Mouse (Mus musculus): ENCODE results near the gene N4bp2l1. TPM values are rescaled to one million over a fixed set of nuclear protein-coding genes. Genes with fewer than 3 reads are reported as not detected.

The N4bp2l1 gene
- polyA plus RNA-seq, 1 experiment from 2014 or later = 2.6 TPM

DNA sequence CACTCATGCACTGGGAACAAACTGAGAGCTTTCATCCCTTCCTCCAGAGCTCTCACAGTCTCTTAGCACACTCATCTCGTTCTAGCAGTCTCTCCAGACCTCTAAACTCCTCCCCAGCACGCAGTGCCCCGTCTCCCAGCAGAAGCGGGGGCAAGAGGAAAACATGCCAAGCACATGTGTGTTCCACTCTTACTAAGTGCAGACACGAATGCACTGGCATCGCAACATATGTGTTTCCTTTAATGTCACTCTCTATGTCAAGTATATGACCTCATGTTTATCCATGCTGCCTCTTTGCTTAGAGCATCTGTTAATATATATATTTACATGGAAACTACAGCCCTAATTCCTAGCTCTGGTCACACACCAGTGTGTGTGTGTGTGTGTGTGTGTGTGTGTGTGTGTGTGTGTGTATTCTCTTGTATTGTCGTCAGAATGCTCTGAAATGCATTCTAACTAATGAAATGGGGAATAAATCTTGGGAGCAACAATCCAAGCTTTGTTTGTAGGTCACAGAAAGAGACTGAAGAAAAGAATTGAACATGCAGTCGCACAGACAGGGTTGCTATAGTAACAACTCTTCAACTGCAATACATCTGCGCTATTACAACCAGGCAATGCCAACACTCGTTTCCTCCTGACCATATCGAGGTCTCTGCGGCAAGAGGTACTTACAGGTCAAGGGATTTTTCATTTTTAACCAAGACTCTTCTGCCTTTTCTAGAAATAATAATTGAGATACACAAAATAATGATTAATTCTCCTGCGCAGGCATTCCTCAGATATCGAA, 4.6 kb upstream of the N4bp2l1 start:
- no peaks in the 10 kb centered on the region for H3K27me3 ChIP-seq (ENCODE audit: control insufficient read depth, insufficient read depth, low read length)
- no peak overlapping the region for H3K9ac ChIP-seq (ENCODE audit: low read length)
- no peak overlapping the region for H3K4me3 ChIP-seq (ENCODE audit: low read depth, low read length)
- ATAC-seq (ENCODE audit: insufficient number of reproducible peaks, low FRiP score, low TSS enrichment, low read depth) (no peak), DNase-seq (ENCODE audit: low spot score) (no peak)
- peaks cover 4% of the 10 kb centered on the region; the same call in 1 of the 2 replicates for H3K4me1 ChIP-seq (ENCODE audit: control insufficient read depth, insufficient read depth, low read length)
- 85% methylated on average over 14 of the region's 14 CpGs for WGBS
- no peak overlapping the region for H3K27ac ChIP-seq (replicated peaks; ENCODE audit: low read depth, low read length)
- no peaks in the 10 kb centered on the region for H3K9me3 ChIP-seq (ENCODE audit: control insufficient read depth, low read length)
- H3K36me3 ChIP-seq (ENCODE audit: control insufficient read depth, insufficient read depth, low read length) = no peaks in the 10 kb centered on the region
- H3K4me2 ChIP-seq (ENCODE audit: low read depth, severe bottlenecking) = no peak overlapping the region

DNA sequence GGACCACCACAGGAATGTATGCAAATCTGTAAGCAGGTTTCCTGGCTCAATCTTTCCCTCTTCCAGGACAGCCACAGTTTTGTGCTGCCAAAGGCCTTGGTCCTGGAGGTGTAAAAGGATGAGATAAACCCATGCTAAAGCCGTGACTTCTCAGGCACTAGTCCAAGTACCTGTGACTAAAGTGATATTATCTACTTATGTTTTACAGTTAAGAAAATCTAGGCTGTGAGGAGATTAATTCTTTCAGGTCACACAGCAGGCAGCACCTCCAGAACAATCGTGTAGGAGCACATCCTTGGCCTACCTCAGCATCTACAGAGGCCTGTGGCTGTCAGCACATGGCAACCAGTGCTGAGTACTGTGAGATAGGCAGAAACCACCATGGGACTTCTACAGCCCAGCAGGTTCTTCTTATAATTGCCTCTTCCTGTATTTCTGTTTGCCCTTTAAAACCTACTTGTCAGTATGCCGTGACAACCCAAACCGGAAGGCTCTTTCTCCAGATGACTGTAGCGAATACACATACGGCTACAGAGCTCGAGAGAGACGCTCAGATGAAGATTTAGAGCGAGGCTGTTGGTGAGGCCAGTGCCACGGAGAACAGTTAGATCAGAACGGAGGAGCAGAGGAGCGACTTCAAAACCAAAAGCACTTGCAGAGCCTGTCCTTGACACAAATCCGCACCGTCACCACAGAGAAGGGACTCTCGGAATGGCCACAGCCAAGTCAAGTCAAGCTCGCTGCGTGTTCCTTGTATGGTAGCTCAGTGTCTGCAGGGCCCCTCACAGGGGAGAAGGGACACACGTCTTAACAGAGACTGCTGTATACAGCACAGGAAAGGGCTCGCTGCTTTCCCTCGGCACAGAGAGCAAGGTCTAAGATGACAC, 3.8 kb upstream of the N4bp2l1 start:
- H3K27ac ChIP-seq (replicated peaks; ENCODE audit: low read depth, low read length) = no peak overlapping the region
- 85% methylated on average over 20 of the region's 20 CpGs for WGBS
- no peaks in the 10 kb centered on the region for H3K9me3 ChIP-seq (ENCODE audit: control insufficient read depth, low read length)
- no peak overlapping the region for H3K4me3 ChIP-seq (ENCODE audit: low read depth, low read length)
- no peaks in the 10 kb centered on the region for H3K36me3 ChIP-seq (ENCODE audit: control insufficient read depth, insufficient read depth, low read length)
- no peak overlapping the region for H3K9ac ChIP-seq (ENCODE audit: low read length)
- DNase-seq (ENCODE audit: low spot score) (no peak), ATAC-seq (ENCODE audit: insufficient number of reproducible peaks, low FRiP score, low TSS enrichment, low read depth) (no peak)
- peaks cover 4% of the 10 kb centered on the region; the same call in 1 of the 2 replicates for H3K4me1 ChIP-seq (ENCODE audit: control insufficient read depth, insufficient read depth, low read length)
- H3K27me3 ChIP-seq (ENCODE audit: control insufficient read depth, insufficient read depth, low read length) = peaks cover 6% of the 10 kb centered on the region; the same call in 1 of the 2 replicates
- H3K4me2 ChIP-seq (ENCODE audit: low read depth, severe bottlenecking) = no peak overlapping the region

DNA sequence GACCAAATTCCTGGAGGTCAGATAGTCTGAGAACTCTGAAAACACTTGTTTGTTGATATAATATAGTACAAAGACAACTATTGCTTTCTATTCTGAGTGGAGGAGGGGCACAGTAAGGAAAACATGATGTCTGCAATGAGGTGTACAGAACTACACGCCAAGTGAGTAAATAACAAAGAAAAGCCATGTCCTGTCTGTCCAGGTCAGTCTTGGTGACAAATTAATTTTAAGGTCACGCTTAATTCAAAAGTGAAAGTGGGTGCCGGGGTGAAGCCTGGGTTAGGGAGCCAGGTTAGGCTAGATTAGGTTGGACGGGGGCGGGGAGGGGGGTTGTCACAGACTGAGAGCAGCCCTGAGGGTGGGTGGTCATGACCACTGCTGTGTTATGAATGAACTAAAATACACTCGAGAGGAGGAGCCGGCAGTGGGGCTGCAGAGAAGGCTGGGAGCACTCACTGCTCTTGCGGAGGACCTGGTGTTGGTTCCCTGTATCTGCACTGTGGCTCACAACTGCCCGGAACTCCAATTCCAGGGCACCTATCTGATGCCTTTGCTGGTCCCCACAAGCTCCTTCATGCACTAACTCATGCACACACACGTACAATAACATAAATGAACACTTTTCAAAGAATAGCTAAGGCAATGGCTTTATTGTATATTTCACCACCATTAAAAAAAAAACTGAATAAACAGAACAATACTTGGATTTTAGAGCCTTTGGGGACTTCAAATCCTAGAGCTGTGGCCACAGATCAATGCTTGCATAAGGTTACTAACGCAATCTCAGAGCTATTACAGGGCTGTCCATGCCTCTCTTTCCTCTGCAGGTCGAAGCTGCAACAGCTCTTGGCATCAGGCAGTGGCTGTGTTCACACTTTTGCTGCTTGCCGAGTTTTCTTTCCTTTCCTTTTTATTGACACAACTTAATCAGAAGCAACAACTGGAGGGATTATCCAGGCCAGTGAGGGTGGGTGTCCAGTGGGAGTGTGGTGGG, 2.6 kb upstream of the N4bp2l1 start:
- Histone ChIP-seq H3K36me3 (ENCODE audit: control insufficient read depth, insufficient read depth, low read length) (no peaks in the 10 kb centered on the region), H3K4me2 (ENCODE audit: low read depth, severe bottlenecking) (no peak overlapping the region), H3K4me3 (ENCODE audit: low read depth, low read length) (no peak overlapping the region), H3K9ac (ENCODE audit: low read length) (no peak overlapping the region), H3K27ac (replicated peaks; ENCODE audit: low read depth, low read length) (no peak overlapping the region), H3K9me3 (ENCODE audit: control insufficient read depth, low read length) (no peaks in the 10 kb centered on the region), H3K27me3 (ENCODE audit: control insufficient read depth, insufficient read depth, low read length) (peaks cover 9% of the 10 kb centered on the region), H3K4me1 (ENCODE audit: control insufficient read depth, insufficient read depth, low read length) (peaks cover 4% of the 10 kb centered on the region; the same call in 1 of the 2 replicates)
- 64% methylated on average over 13 of the region's 13 CpGs for WGBS
- ATAC-seq (ENCODE audit: insufficient number of reproducible peaks, low FRiP score, low TSS enrichment, low read depth) = no peak
- no peak for DNase-seq (ENCODE audit: low spot score)

DNA sequence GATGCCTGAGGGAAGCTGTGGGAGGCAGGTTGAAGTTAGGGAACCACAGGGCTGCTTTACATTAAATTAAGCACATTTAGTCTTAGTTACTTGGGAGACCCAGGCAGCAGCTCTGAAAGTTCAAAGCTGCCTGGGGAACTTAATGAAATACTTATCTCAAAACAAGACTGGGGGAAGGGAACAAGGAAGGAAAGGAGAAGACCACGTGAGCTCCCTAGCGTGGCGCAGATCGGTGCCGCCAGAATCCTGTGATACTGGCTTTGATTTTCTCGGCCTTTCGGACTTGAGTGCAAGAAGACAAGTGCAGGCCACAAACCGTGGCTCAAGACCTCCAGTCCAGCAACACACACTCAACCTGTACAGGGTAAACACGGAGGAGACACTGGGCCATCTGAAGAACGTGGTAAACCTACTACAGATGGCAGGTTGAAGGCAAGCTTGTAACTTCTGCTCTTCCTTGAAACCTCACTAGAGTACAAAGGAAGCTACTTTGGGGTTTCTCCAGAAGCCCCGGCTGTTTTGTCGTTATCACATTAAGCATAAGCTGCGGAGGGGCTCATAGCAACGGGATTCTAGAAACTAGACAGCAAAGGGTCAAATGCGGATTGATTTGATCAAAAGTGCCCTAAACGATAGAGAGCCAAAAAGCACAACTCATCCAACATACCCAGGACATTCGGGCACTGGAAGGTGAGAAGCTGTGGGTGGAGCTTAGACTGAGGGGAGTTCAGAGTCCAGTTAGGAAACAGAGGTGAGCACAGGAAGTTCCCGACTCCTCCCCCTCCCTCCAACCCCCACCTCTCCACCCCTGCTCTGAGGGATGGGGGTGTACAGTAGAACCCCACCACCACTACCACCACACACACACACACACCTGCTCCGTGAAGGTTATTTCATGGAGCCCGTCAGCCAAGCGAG, 1.5 kb upstream of the N4bp2l1 start:
- Histone ChIP-seq H3K4me2 (ENCODE audit: low read depth, severe bottlenecking) (no peak overlapping the region), H3K27ac (replicated peaks; ENCODE audit: low read depth, low read length) (no peak overlapping the region), H3K27me3 (ENCODE audit: control insufficient read depth, insufficient read depth, low read length) (peaks cover 14% of the 10 kb centered on the region), H3K9ac (ENCODE audit: low read length) (no peak overlapping the region), H3K36me3 (ENCODE audit: control insufficient read depth, insufficient read depth, low read length) (no peaks in the 10 kb centered on the region), H3K4me3 (ENCODE audit: low read depth, low read length) (no peak overlapping the region), H3K9me3 (ENCODE audit: control insufficient read depth, low read length) (no peaks in the 10 kb centered on the region), H3K4me1 (ENCODE audit: control insufficient read depth, insufficient read depth, low read length) (peaks cover 4% of the 10 kb centered on the region; the same call in 1 of the 2 replicates)
- ATAC-seq (ENCODE audit: insufficient number of reproducible peaks, low FRiP score, low TSS enrichment, low read depth) = no peak
- DNase-seq (ENCODE audit: low spot score) = no peak
- WGBS = 51% methylated on average over 21 of the region's 21 CpGs

DNA sequence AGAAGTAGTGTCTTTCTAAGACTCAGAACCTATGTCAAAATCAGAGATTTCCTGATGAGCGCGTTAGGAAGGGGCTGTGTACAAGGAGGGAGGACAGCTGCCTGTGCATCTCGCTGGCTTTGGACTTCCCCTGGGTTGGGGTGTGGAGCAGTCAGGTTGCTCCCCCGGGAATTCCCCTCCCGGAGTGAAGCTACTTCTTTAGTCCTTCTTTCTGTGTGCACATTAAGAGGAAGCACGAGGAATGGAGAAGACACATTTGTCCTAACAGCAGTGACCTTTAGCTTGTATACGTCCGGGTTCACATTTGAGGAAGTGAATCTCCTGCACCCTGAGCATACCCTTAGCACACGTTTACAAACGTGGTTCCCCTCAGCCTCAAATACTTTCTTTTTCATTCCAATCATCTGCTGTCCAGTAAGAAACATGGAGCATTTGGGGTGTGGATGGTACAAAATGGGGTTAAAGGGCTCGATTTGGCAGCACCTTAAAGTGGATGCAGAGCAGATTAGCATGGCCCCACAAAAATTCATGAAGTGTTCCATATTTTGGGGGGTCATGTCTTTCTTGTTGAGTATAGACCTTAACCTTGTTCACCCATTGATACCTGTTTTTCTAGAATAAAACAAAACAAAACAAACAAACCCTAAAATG, 1.5 kb downstream of the N4bp2l1 start:
- DNase-seq (ENCODE audit: low spot score) (no peak), ATAC-seq (ENCODE audit: insufficient number of reproducible peaks, low FRiP score, low TSS enrichment, low read depth) (no peak)
- no peak overlapping the region for H3K9ac ChIP-seq (ENCODE audit: low read length)
- peaks cover 28% of the 10 kb centered on the region for H3K27me3 ChIP-seq (ENCODE audit: control insufficient read depth, insufficient read depth, low read length)
- no peaks in the 10 kb centered on the region for H3K9me3 ChIP-seq (ENCODE audit: control insufficient read depth, low read length)
- no peak overlapping the region for H3K4me2 ChIP-seq (ENCODE audit: low read depth, severe bottlenecking)
- peaks cover 4% of the 10 kb centered on the region; the same call in 1 of the 2 replicates for H3K4me1 ChIP-seq (ENCODE audit: control insufficient read depth, insufficient read depth, low read length)
- H3K27ac ChIP-seq (replicated peaks; ENCODE audit: low read depth, low read length) = no peak overlapping the region
- H3K4me3 ChIP-seq (ENCODE audit: low read depth, low read length) = no peak overlapping the region
- H3K36me3 ChIP-seq (ENCODE audit: control insufficient read depth, insufficient read depth, low read length) = no peaks in the 10 kb centered on the region
- WGBS = 56% methylated on average over 11 of the region's 11 CpGs

DNA sequence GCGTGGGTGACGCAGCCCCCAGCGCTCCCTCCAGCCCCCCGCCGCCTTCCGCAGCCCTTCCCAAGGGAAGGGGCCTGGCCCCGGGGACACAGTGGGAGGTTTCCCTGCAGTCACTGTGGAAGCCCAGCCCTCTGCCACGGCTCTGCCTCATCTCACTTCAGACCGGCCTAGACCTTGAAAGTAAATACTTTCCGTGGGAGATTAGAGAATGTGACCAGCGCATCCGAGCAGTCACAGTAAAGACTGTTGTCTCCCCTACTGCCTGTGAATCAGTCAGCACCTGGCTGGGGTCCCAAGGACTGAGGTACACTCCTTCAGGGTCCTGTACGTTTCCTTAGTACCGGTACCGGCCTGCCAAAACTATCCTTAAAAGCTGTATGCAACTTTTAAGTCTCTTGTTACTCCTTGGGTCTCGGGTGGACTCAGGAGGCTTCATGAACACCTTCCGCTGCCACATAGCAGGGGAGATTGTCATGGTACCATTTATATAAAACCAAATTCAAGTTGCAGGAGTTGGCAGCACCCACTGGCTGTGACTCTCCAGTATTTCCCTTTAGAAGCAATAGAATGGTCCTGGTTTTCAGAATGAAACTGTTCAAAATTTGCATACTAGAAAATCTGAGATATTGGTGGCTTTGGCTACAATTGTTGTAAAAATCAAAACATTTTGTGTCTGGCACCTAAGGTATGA, 2.2 kb downstream of the N4bp2l1 start:
- peaks cover 4% of the 10 kb centered on the region; the same call in 1 of the 2 replicates for H3K4me1 ChIP-seq (ENCODE audit: control insufficient read depth, insufficient read depth, low read length)
- peak; percentile 34; the same call in 1 of the 2 replicates for ATAC-seq (ENCODE audit: insufficient number of reproducible peaks, low FRiP score, low TSS enrichment, low read depth)
- 9% methylated on average over 15 of the region's 17 CpGs for WGBS
- H3K4me2 ChIP-seq (ENCODE audit: low read depth, severe bottlenecking) = peak overlapping the region; percentile 100
- no peak overlapping the region for H3K27ac ChIP-seq (replicated peaks; ENCODE audit: low read depth, low read length)
- H3K9me3 ChIP-seq (ENCODE audit: control insufficient read depth, low read length) = no peaks in the 10 kb centered on the region
- H3K4me3 ChIP-seq (ENCODE audit: low read depth, low read length) = peak overlapping the region; percentile 64
- H3K27me3 ChIP-seq (ENCODE audit: control insufficient read depth, insufficient read depth, low read length) = peaks cover 28% of the 10 kb centered on the region
- H3K36me3 ChIP-seq (ENCODE audit: control insufficient read depth, insufficient read depth, low read length) = no peaks in the 10 kb centered on the region
- DNase-seq (ENCODE audit: low spot score) = no peak
- peak overlapping the region; percentile 38 for H3K9ac ChIP-seq (ENCODE audit: low read length)
